Mouse (Mus musculus) ovary, postnatal 36 days (tissue): ENCODE measurements around the gene Gal3st2b.
"Not testable (repeated sequence)": the region's sequence is repeated elsewhere in the genome, so short reads cannot be mapped to it uniquely, and the experiment has no call there.

Experiments
- DNase-seq: peaks from one replicate; pipeline ENCODE4 v3.0.0; 2022; ENCODE audit warnings: low spot score, mixed read lengths

The Gal3st2b gene

GRCm38 (mm10) chr1:93980932-93981331 lies 62.8 kb downstream of the Gal3st2b start:
- DNase-seq = not testable (repeated sequence)

- no peak for DNase-seq
These were observed 68.1 kb downstream of the Gal3st2b start for GRCm38 (mm10) chr1:93986167-93986566.

GRCm38 (mm10) chr1:93988786-93989185 lies 70.7 kb downstream of the Gal3st2b start:
- no peak for DNase-seq

GRCm38 (mm10) chr1:93990209-93990608 lies 72.1 kb downstream of the Gal3st2b start, which contains the start of gene Gal3st2c:
TSS of gene Gal3st2c (plus strand) at chr1:93990509.
- not testable (repeated sequence) for DNase-seq

- DNase-seq = not testable (repeated sequence)
These were observed 73.0 kb downstream of the Gal3st2b start for GRCm38 (mm10) chr1:93991068-93991467.

GRCm38 (mm10) chr1:93991491-93991890 lies 73.4 kb downstream of the Gal3st2b start:
- not testable (repeated sequence) for DNase-seq
